In the genomic region with DNA sequence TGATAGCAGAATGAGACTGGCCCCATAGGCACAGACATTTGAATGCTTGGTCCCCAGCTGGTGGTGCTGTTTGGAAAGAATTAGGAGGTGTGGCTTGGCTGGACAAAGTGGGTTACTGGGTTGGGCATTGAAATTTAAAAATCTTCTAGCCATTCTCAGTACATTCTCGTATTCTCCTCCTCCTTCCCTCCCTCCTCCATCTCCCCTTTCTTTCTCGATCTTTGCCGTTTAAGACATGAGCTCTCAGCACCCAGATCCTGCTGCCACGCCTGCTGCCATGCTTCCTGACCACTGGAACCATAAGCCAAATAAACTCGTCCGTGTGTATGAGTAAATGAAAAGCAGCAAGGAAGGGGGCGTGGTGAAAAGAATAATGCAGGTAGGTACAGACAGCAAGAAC, we compare ENCODE assay signal across 17 mouse cellular contexts.
"Had no signal": no experiment of that assay in that cellular context is flagged by ENCODE, and none has a peak within 500 bp of the region (broad histone marks: within the 10 kb centered on the region; RNA-seq: fewer than 3 reads in every experiment).

No protein-coding gene starts in this region.

- H3K4me1 ChIP-seq: liver, embryonic 15.5 days; lung, embryonic 15.5 days; midbrain, embryonic 12.5 days; neural tube, embryonic 12.5 days had no signal

- H3K4me2 ChIP-seq: liver, embryonic 15.5 days; lung, embryonic 15.5 days; midbrain, embryonic 12.5 days; neural tube, embryonic 12.5 days had no signal

- ATAC-seq: liver, postnatal 0 days; lung, postnatal 0 days had no signal

- DNase-seq: liver, postnatal 0 days; lung, adult 2 months; midbrain, embryonic 14.5 days; retina, postnatal 1 day; right cerebral cortex, adult 18-20 months; right cerebral cortex, postnatal 25 days; spleen, adult 18-20 months; thymus, adult 18-20 months; thymus, postnatal 25 days; thymus, postnatal 4 days had no signal

- H3K27me3 ChIP-seq: liver, embryonic 15.5 days; lung, embryonic 15.5 days; megakaryocyte, embryonic 14.5 days; midbrain, embryonic 12.5 days; neural tube, embryonic 12.5 days had no signal

- H3K4me3 ChIP-seq: liver, embryonic 15.5 days; lung, embryonic 15.5 days; megakaryocyte, embryonic 14.5 days; midbrain, embryonic 12.5 days; neural tube, embryonic 12.5 days had no signal

- H3K9ac ChIP-seq: liver, embryonic 15.5 days; liver, postnatal 0 days; lung, embryonic 15.5 days; midbrain, embryonic 12.5 days; neural tube, embryonic 12.5 days had no signal

- H3K9me3 ChIP-seq: liver, embryonic 15.5 days; lung, embryonic 15.5 days; midbrain, embryonic 12.5 days; neural tube, embryonic 12.5 days had no signal

- H3K27ac ChIP-seq: liver, embryonic 15.5 days; lung, embryonic 15.5 days; macrophage; midbrain, embryonic 12.5 days; neural tube, embryonic 12.5 days had no signal

- H3K36me3 ChIP-seq: lung, embryonic 15.5 days; midbrain, embryonic 12.5 days; neural tube, embryonic 12.5 days had no signal
